Mouse (Mus musculus): ENCODE data around the gene Litaf. TPM values are rescaled to one million over a fixed set of nuclear protein-coding genes. Genes with fewer than 3 reads are reported as not detected.

The Litaf gene
- 20.9 and 22.2 TPM in 2 replicates for total RNA-seq (2015; ENCODE audit: low replicate concordance)
- total RNA-seq (2017; ENCODE audit: low replicate concordance), result 10.0 and 13.1 TPM in 2 replicates

- peak; percentile 93 for ATAC-seq (replicated peaks; ENCODE audit: low FRiP score, poor library complexity, severe bottlenecking)
Measured at GRCm38 (mm10) chr16:11066029-11066832, at the start of gene Litaf. Gene Litaf, minus strand, starts transcription at chr16:11066157.

GRCm38 (mm10) chr16:11109198-11109740 is 43.3 kb upstream of the Litaf start:
- no peak; the same call in 1 of the 2 replicates for ATAC-seq (replicated peaks; ENCODE audit: low FRiP score, poor library complexity, severe bottlenecking)

- no peak for ATAC-seq (replicated peaks; ENCODE audit: low FRiP score, poor library complexity, severe bottlenecking)
Measured at GRCm38 (mm10) chr16:11104905-11105304, 38.9 kb upstream of the Litaf start.

- ATAC-seq (replicated peaks; ENCODE audit: low FRiP score, poor library complexity, severe bottlenecking), result no peak
Measured at GRCm38 (mm10) chr16:11097301-11097700, 31.3 kb upstream of the Litaf start.

- no peak for ATAC-seq (replicated peaks; ENCODE audit: low FRiP score, poor library complexity, severe bottlenecking)
Measured at GRCm38 (mm10) chr16:11093717-11094386, 27.9 kb upstream of the Litaf start.

- ATAC-seq (replicated peaks; ENCODE audit: low FRiP score, poor library complexity, severe bottlenecking), result no peak
Measured at GRCm38 (mm10) chr16:11092523-11092922, 26.6 kb upstream of the Litaf start.

- ATAC-seq (replicated peaks; ENCODE audit: low FRiP score, poor library complexity, severe bottlenecking), result no peak
Measured at GRCm38 (mm10) chr16:11092061-11092460, 26.1 kb upstream of the Litaf start.

- no peak for ATAC-seq (replicated peaks; ENCODE audit: low FRiP score, poor library complexity, severe bottlenecking)
Measured at GRCm38 (mm10) chr16:11090836-11091570, 25.0 kb upstream of the Litaf start.

GRCm38 (mm10) chr16:11086856-11087588 is 21.1 kb upstream of the Litaf start:
- no peak for ATAC-seq (replicated peaks; ENCODE audit: low FRiP score, poor library complexity, severe bottlenecking)

- no peak for ATAC-seq (replicated peaks; ENCODE audit: low FRiP score, poor library complexity, severe bottlenecking)
Measured at GRCm38 (mm10) chr16:11086299-11086698, 20.3 kb upstream of the Litaf start.

GRCm38 (mm10) chr16:11084181-11084580 is 18.2 kb upstream of the Litaf start:
- no peak for ATAC-seq (replicated peaks; ENCODE audit: low FRiP score, poor library complexity, severe bottlenecking)

- ATAC-seq (replicated peaks; ENCODE audit: low FRiP score, poor library complexity, severe bottlenecking), result no peak
Measured at GRCm38 (mm10) chr16:11078216-11078869, 12.4 kb upstream of the Litaf start.

GRCm38 (mm10) chr16:11077601-11078201 is 11.7 kb upstream of the Litaf start:
- ATAC-seq (replicated peaks; ENCODE audit: low FRiP score, poor library complexity, severe bottlenecking), result no peak

GRCm38 (mm10) chr16:11073060-11073459 is 7.1 kb upstream of the Litaf start:
- ATAC-seq (replicated peaks; ENCODE audit: low FRiP score, poor library complexity, severe bottlenecking), result no peak

GRCm38 (mm10) chr16:11072454-11072853 is 6.5 kb upstream of the Litaf start:
- no peak for ATAC-seq (replicated peaks; ENCODE audit: low FRiP score, poor library complexity, severe bottlenecking)

- ATAC-seq (replicated peaks; ENCODE audit: low FRiP score, poor library complexity, severe bottlenecking), result no peak
Measured at GRCm38 (mm10) chr16:11071887-11072286, 5.9 kb upstream of the Litaf start.

GRCm38 (mm10) chr16:11071176-11071575 is 5.2 kb upstream of the Litaf start:
- ATAC-seq (replicated peaks; ENCODE audit: low FRiP score, poor library complexity, severe bottlenecking), result no peak

- no peak for ATAC-seq (replicated peaks; ENCODE audit: low FRiP score, poor library complexity, severe bottlenecking)
Measured at GRCm38 (mm10) chr16:11069710-11070420, 3.9 kb upstream of the Litaf start.

All from erythroid progenitor cell, adult 5-6 weeks (primary cell).